Mouse (Mus musculus) liver, adult 2 months (tissue): ENCODE data around the gene Tbl1x.

Experiments used
- CTCF ChIP-seq: fragments of 200-500 bp; IDR thresholded peaks from 2 replicates; pipeline ENCODE4 v1.5.1; 2011; ENCODE audit warnings: low read depth, low read length, control low read depth
- POLR2A ChIP-seq: fragments of 200-500 bp; IDR thresholded peaks from 2 replicates; pipeline ENCODE4 v1.6.1; 2011; ENCODE audit warnings: low read length, control low read depth; ENCODE audit not compliant: insufficient read depth; ENCODE audit errors: extremely low read depth

GRCm38 (mm10) chrX:77650246-77650645 is 139.4 kb downstream of the Tbl1x start:
- TF ChIP-seq CTCF (no peak), POLR2A (no peak)
